In genomic region chr4:120891960-120892359, GRCm38 (mm10) we compare ENCODE assay signal across 21 mouse cellular contexts. TPM values are rescaled to one million over a fixed set of nuclear protein-coding genes. Genes with fewer than 3 reads are reported as not detected.
DNase-seq lines count a peak whose midpoint lies in the region; ATAC-seq lines count a peak whose summit lies in the region.
"Had no signal": no experiment of that assay in that cellular context is flagged by ENCODE, and none has a peak within 500 bp of the region (broad histone marks: within the 10 kb centered on the region; RNA-seq: fewer than 3 reads in every experiment).

No protein-coding gene starts in this region.

- H3K4me3 ChIP-seq in hindbrain, embryonic 10.5 days: no peak overlapping the region
- no peak overlapping the region for H3K4me3 ChIP-seq in hindbrain, embryonic 12.5 days
- no peak overlapping the region for H3K4me3 ChIP-seq in limb, embryonic 10.5 days
- H3K4me3 ChIP-seq: embryonic facial prominence, embryonic 12.5 days; embryonic facial prominence, embryonic 15.5 days; forebrain, embryonic 12.5 days; forebrain, embryonic 15.5 days; hindbrain, embryonic 15.5 days had no signal

- H3K9ac ChIP-seq in hindbrain, embryonic 12.5 days: no peak overlapping the region
- H3K9ac ChIP-seq: embryonic facial prominence, embryonic 12.5 days; embryonic facial prominence, embryonic 15.5 days; forebrain, embryonic 12.5 days; forebrain, embryonic 15.5 days; hindbrain, embryonic 15.5 days had no signal

- peaks cover 49% of the 10 kb centered on the region for H3K4me1 ChIP-seq in hindbrain, embryonic 10.5 days (replicated peaks)
- peaks cover 20% of the 10 kb centered on the region for H3K4me1 ChIP-seq in hindbrain, embryonic 12.5 days
- H3K4me1 ChIP-seq in limb, embryonic 10.5 days: peaks cover 42% of the 10 kb centered on the region
- H3K4me1 ChIP-seq: embryonic facial prominence, embryonic 15.5 days; forebrain, embryonic 15.5 days had no signal

- H3K36me3 ChIP-seq in hindbrain, embryonic 10.5 days: no peaks in the 10 kb centered on the region
- H3K36me3 ChIP-seq in hindbrain, embryonic 12.5 days: no peaks in the 10 kb centered on the region
- H3K36me3 ChIP-seq in limb, embryonic 10.5 days: no peaks in the 10 kb centered on the region
- H3K36me3 ChIP-seq: embryonic facial prominence, embryonic 12.5 days; embryonic facial prominence, embryonic 15.5 days; forebrain, embryonic 12.5 days; forebrain, embryonic 15.5 days; hindbrain, embryonic 15.5 days had no signal

- peak; percentile 40 for DNase-seq in cerebellum, adult 11-12 months
- DNase-seq in cerebellum, adult 9-11 months: peak; percentile 56
- DNase-seq in cerebellum, postnatal 10 days: no peak
- no peak for DNase-seq in hindbrain, embryonic 10.5 days (ENCODE audit: low spot score)
- DNase-seq in limb, embryonic 10.5 days (ENCODE audit: low spot score): no peak
- DNase-seq: adrenal gland, adult 8-10 months; adrenal gland, postnatal 25 days; gastrocnemius, postnatal 10 days; gastrocnemius, postnatal 36 days; kidney, adult 18-20 months had no signal

- H3K27me3 ChIP-seq in hindbrain, embryonic 10.5 days (ENCODE audit: insufficient read depth, poor library complexity, severe bottlenecking): no peaks in the 10 kb centered on the region
- H3K27me3 ChIP-seq in hindbrain, embryonic 12.5 days: 0 out of 2 replicates have a peak, but pooled peaks cover 2% of the 10 kb centered on the region
- H3K27me3 ChIP-seq in limb, embryonic 10.5 days (ENCODE audit: low read depth, poor library complexity, severe bottlenecking): 0 out of 2 replicates have a peak, but pooled peaks cover 3% of the 10 kb centered on the region
- H3K27me3 ChIP-seq: forebrain, embryonic 12.5 days; forebrain, embryonic 15.5 days; hindbrain, embryonic 15.5 days had no signal

- peak overlapping the region; percentile 41; the same call in 1 of the 2 replicates for H3K27ac ChIP-seq in hindbrain, embryonic 10.5 days
- no peak overlapping the region for H3K27ac ChIP-seq in hindbrain, embryonic 12.5 days
- peak overlapping the region; percentile 56; the same call in 1 of the 2 replicates for H3K27ac ChIP-seq in limb, embryonic 10.5 days
- H3K27ac ChIP-seq: embryonic facial prominence, embryonic 12.5 days; embryonic facial prominence, embryonic 15.5 days; forebrain, embryonic 12.5 days; forebrain, embryonic 15.5 days; hindbrain, embryonic 15.5 days had no signal

- H3K9me3 ChIP-seq in hindbrain, embryonic 10.5 days: no peaks in the 10 kb centered on the region
- no peaks in the 10 kb centered on the region for H3K9me3 ChIP-seq in hindbrain, embryonic 12.5 days (replicated peaks)
- no peaks in the 10 kb centered on the region for H3K9me3 ChIP-seq in limb, embryonic 10.5 days (replicated peaks)
- H3K9me3 ChIP-seq: embryonic facial prominence, embryonic 12.5 days; embryonic facial prominence, embryonic 15.5 days; forebrain, embryonic 12.5 days; forebrain, embryonic 15.5 days; hindbrain, embryonic 15.5 days had no signal

- no peak overlapping the region for H3K4me2 ChIP-seq in hindbrain, embryonic 12.5 days (replicated peaks)
- H3K4me2 ChIP-seq: embryonic facial prominence, embryonic 12.5 days; embryonic facial prominence, embryonic 15.5 days; forebrain, embryonic 12.5 days; forebrain, embryonic 15.5 days; heart, embryonic 11.5 days; hindbrain, embryonic 15.5 days had no signal

- ATAC-seq in cerebellum, adult (ENCODE audit: insufficient number of reproducible peaks, low FRiP score, low TSS enrichment): no peak
- no peak for ATAC-seq in hindbrain, embryonic 12.5 days (ENCODE audit: low FRiP score)
- ATAC-seq: activated CD4-positive, CD25-positive, alpha-beta regulatory T cell, adult 4 months; forebrain, embryonic 15.5 days; inflammation-experienced regulatory T-cells, adult 6 months; intestine, embryonic 16.5 days had no signal

RNA-seq across cellular contexts. Expression of gene Exo5, which starts 32.9 kb away (rescaled TPM):
- polyA plus RNA-seq in hindbrain, embryonic 10.5 days (2016; fragmentation: Nextera tagmentation; extraction: Ambion mirVana): 32.3 and 34.8 TPM in 2 replicates
- 34.1 and 38.0 TPM in 2 replicates for polyA plus RNA-seq in hindbrain, embryonic 12.5 days (2016; fragmentation: Nextera tagmentation; extraction: Ambion mirVana)
- polyA plus RNA-seq in limb, embryonic 10.5 days (2016; fragmentation: Nextera tagmentation; extraction: Ambion mirVana): 36.4 and 37.3 TPM in 2 replicates

RNA-seq across cellular contexts. Expression of gene Rims3, which starts 37.3 kb away (rescaled TPM):
- polyA plus RNA-seq in hindbrain, embryonic 10.5 days (2016; fragmentation: Nextera tagmentation; extraction: Ambion mirVana): 3.9 and 5.2 TPM in 2 replicates
- polyA plus RNA-seq in hindbrain, embryonic 12.5 days (2016; fragmentation: Nextera tagmentation; extraction: Ambion mirVana): 8.5 and 9.2 TPM in 2 replicates
- 0.24 and 0.39 TPM in 2 replicates for polyA plus RNA-seq in limb, embryonic 10.5 days (2016; fragmentation: Nextera tagmentation; extraction: Ambion mirVana)

RNA-seq across cellular contexts. Expression of gene Zfp69, which starts 59.5 kb away (rescaled TPM):
- polyA plus RNA-seq in hindbrain, embryonic 10.5 days (2016; fragmentation: Nextera tagmentation; extraction: Ambion mirVana): 9.2 and 9.3 TPM in 2 replicates
- polyA plus RNA-seq in hindbrain, embryonic 12.5 days (2016; fragmentation: Nextera tagmentation; extraction: Ambion mirVana): 10.1 and 10.6 TPM in 2 replicates
- 11.5 and 11.9 TPM in 2 replicates for polyA plus RNA-seq in limb, embryonic 10.5 days (2016; fragmentation: Nextera tagmentation; extraction: Ambion mirVana)

Comparison
In these comparisons a context has a peak if more than half of its experiments do, and no peak if none do; other contexts are left out.
1. DNase-seq: peak in cerebellum, adult 11-12 months (single experiment) and cerebellum, adult 9-11 months (single experiment); none in cerebellum, postnatal 10 days (0 of 2), hindbrain, embryonic 10.5 days (single experiment) and limb, embryonic 10.5 days (single experiment).